Mouse (Mus musculus) ES-Bruce4 (cell line): ENCODE data around the gene Dnajc6.

Experiments
- CTCF ChIP-seq: IDR thresholded peaks from one replicate; pipeline ENCODE4 v1.8.1; 2011; ENCODE audit warnings: low read depth, low read length
- EP300 ChIP-seq: IDR thresholded peaks from 2 replicates; pipeline ENCODE4 v1.6.1; 2011; ENCODE audit warnings: low read depth, low read length; ENCODE audit not compliant: insufficient read depth
- POLR2A ChIP-seq: IDR thresholded peaks from one replicate; pipeline ENCODE4 v1.8.1; 2011; ENCODE audit warnings: low read length; ENCODE audit not compliant: insufficient read depth

DNA sequence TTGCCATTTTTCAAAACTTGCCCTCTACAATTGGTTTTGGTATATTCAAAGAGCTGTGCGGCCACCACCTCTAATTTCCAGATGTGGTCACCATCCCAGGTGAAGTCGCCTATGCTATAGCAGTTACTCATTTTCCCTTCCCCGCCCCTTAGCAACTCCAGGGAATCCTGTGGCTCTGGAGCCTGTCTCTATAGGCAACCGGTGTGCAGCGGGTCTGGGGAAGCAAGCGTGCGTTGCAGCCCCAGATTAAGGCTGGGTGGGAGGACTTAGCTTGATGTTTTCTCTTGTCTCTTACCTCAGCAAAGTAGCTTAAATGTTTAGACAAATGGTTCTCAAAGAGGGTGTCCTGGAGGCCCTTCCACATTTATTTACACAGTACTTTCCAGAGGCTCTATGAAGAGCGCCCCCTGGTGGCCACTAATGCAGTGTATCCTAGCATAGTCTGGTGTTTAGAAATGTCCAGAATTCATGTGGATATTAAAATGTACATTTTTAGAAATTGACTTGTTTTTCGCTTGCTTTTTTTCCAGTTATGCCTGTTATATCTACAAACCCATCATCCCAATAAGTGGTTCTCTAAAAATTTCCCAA, 167.8 kb downstream of the Dnajc6 start:
- TF ChIP-seq POLR2A = no peak
- no peak for TF ChIP-seq EP300
- TF ChIP-seq CTCF = no peak
